Mouse (Mus musculus): ENCODE results near the gene Heatr5a.

Heatr5a gene

GRCm38 (mm10) chr12:51972269-51973065, 1.3 kb upstream of the Heatr5a start:
- DNase-seq (ENCODE audit: low read depth, low spot score), result no peak

GRCm38 (mm10) chr12:51970352-51971069, 610 bp downstream of the Heatr5a start:
- no peak for DNase-seq (ENCODE audit: low read depth, low spot score)

- DNase-seq (ENCODE audit: low read depth, low spot score), result no peak
These were observed 1.2 kb downstream of the Heatr5a start for GRCm38 (mm10) chr12:51969876-51970275.

- DNase-seq (ENCODE audit: low read depth, low spot score), result no peak
These were observed 2.0 kb downstream of the Heatr5a start for GRCm38 (mm10) chr12:51969092-51969491.

- DNase-seq (ENCODE audit: low read depth, low spot score), result no peak
These were observed 3.1 kb downstream of the Heatr5a start for GRCm38 (mm10) chr12:51967915-51968595.

GRCm38 (mm10) chr12:51957626-51958025, 13.5 kb downstream of the Heatr5a start:
- DNase-seq (ENCODE audit: low read depth, low spot score), result no peak

- no peak for DNase-seq (ENCODE audit: low read depth, low spot score)
These were observed 18.8 kb downstream of the Heatr5a start for GRCm38 (mm10) chr12:51952309-51952708.

- no peak for DNase-seq (ENCODE audit: low read depth, low spot score)
These were observed 23.6 kb downstream of the Heatr5a start for GRCm38 (mm10) chr12:51947498-51947945.

GRCm38 (mm10) chr12:51945331-51945730, 25.8 kb downstream of the Heatr5a start:
- DNase-seq (ENCODE audit: low read depth, low spot score), result no peak

GRCm38 (mm10) chr12:51939848-51940247, 31.3 kb downstream of the Heatr5a start:
- DNase-seq (ENCODE audit: low read depth, low spot score), result no peak

- no peak for DNase-seq (ENCODE audit: low read depth, low spot score)
These were observed 33.2 kb downstream of the Heatr5a start for GRCm38 (mm10) chr12:51937938-51938337.

- no peak for DNase-seq (ENCODE audit: low read depth, low spot score)
These were observed 41.5 kb downstream of the Heatr5a start for GRCm38 (mm10) chr12:51929630-51930029.

GRCm38 (mm10) chr12:51917191-51917590, 53.9 kb downstream of the Heatr5a start:
- DNase-seq (ENCODE audit: low read depth, low spot score), result no peak

- no peak for DNase-seq (ENCODE audit: low read depth, low spot score)
These were observed 56.0 kb downstream of the Heatr5a start for GRCm38 (mm10) chr12:51914903-51915670.

- no peak for DNase-seq (ENCODE audit: low read depth, low spot score)
These were observed 61.9 kb downstream of the Heatr5a start for GRCm38 (mm10) chr12:51909202-51909601.

GRCm38 (mm10) chr12:51907543-51907942, 63.6 kb downstream of the Heatr5a start:
- DNase-seq (ENCODE audit: low read depth, low spot score), result no peak

- DNase-seq (ENCODE audit: low read depth, low spot score), result peak; percentile 37
These were observed 70.6 kb downstream of the Heatr5a start for GRCm38 (mm10) chr12:51900551-51900950.

GRCm38 (mm10) chr12:51896901-51897300, 74.2 kb downstream of the Heatr5a start:
- DNase-seq (ENCODE audit: low read depth, low spot score), result no peak

GRCm38 (mm10) chr12:51888609-51889008, 82.5 kb downstream of the Heatr5a start:
- no peak for DNase-seq (ENCODE audit: low read depth, low spot score)

GRCm38 (mm10) chr12:51887301-51888290, 83.5 kb downstream of the Heatr5a start:
- no peak for DNase-seq (ENCODE audit: low read depth, low spot score)
